Mouse (Mus musculus) left cerebral cortex, postnatal 10 days (tissue): Measurements from ENCODE around the gene Lrmda. TPM values are rescaled to one million over a fixed set of nuclear protein-coding genes. Genes with fewer than 3 reads are reported as not detected.

Experiments
- DNase-seq, 2 experiments: peaks; one replicate each; pipeline ENCODE4 v3.0.0; 2021 to 2022; ENCODE audit warnings: low spot score in 2 of 2, mixed read lengths in 1 of 2; ENCODE audit errors: extremely low spot score in 1 of 2
- intact Hi-C: fragments of 180-260 bp; cut with DNase I; formaldehyde crosslinking; loops from one replicate; pipeline ENCODE4 v1.15.1; 2025
- total RNA-seq, 2 experiments: library from RNA; stranded (reverse); gene quantifications; 2 replicates each; pipeline ENCODE4 v1.2.3; 2021

The Lrmda gene
- total RNA-seq, 2 experiments from 2014 or later = 1.1 TPM; not detected in 1

GRCm38 (mm10) chr14:22494290-22494689 is 474.8 kb downstream of the Lrmda start:
- DNase-seq = no peak
- intact Hi-C loops = no loop called here

- intact Hi-C loops = no loop called here
- DNase-seq = no peak
These were observed 475.4 kb downstream of the Lrmda start for GRCm38 (mm10) chr14:22494866-22495265.

GRCm38 (mm10) chr14:22495286-22495685 is 475.8 kb downstream of the Lrmda start:
- DNase-seq = no peak
- intact Hi-C loops = no loop called here

GRCm38 (mm10) chr14:22497636-22498131 is 478.2 kb downstream of the Lrmda start:
- intact Hi-C loops = no loop called here
- peak in 1 of 2 experiments; percentile 3 for DNase-seq

GRCm38 (mm10) chr14:22509747-22510530 is 490.4 kb downstream of the Lrmda start:
- DNase-seq = no peak
- intact Hi-C loops = no loop called here

GRCm38 (mm10) chr14:22510531-22510785 is 490.9 kb downstream of the Lrmda start:
- intact Hi-C loops = no loop called here
- no peak for DNase-seq

GRCm38 (mm10) chr14:22514362-22515084 is 495.0 kb downstream of the Lrmda start:
- intact Hi-C loops = no loop called here
- peak; percentile 11 to 60 for DNase-seq

GRCm38 (mm10) chr14:22530706-22531105 is 511.2 kb downstream of the Lrmda start:
- DNase-seq = no peak
- intact Hi-C loops = no loop called here

GRCm38 (mm10) chr14:22533501-22533900 is 514.0 kb downstream of the Lrmda start:
- intact Hi-C loops = no loop called here
- no peak for DNase-seq

GRCm38 (mm10) chr14:22545887-22546675 is 526.6 kb downstream of the Lrmda start:
- no peak for DNase-seq
- intact Hi-C loops = no loop called here

- DNase-seq = no peak
- intact Hi-C loops = no loop called here
These were observed 527.1 kb downstream of the Lrmda start for GRCm38 (mm10) chr14:22546676-22546984.

- intact Hi-C loops = no loop called here
- DNase-seq = no peak
These were observed 528.8 kb downstream of the Lrmda start for GRCm38 (mm10) chr14:22548286-22548685.

- DNase-seq = no peak
- intact Hi-C loops = no loop called here
These were observed 529.7 kb downstream of the Lrmda start for GRCm38 (mm10) chr14:22549166-22549565.

GRCm38 (mm10) chr14:22552358-22552757 is 532.8 kb downstream of the Lrmda start:
- intact Hi-C loops = no loop called here
- peak in 1 of 2 experiments; percentile 18 for DNase-seq

GRCm38 (mm10) chr14:22552841-22553240 is 533.3 kb downstream of the Lrmda start:
- intact Hi-C loops = no loop called here
- no peak for DNase-seq

GRCm38 (mm10) chr14:22553717-22554116 is 534.2 kb downstream of the Lrmda start:
- intact Hi-C loops = no loop called here
- no peak for DNase-seq

GRCm38 (mm10) chr14:22572486-22572885 is 553.0 kb downstream of the Lrmda start:
- intact Hi-C loops = loop anchor here (10.0 kb wide), 3 partner anchors 232 to 832 kb away; no protein-coding TSS in a partner anchor

GRCm38 (mm10) chr14:22573585-22573984 is 554.1 kb downstream of the Lrmda start:
- intact Hi-C loops = loop anchor here (10.0 kb wide), 3 partner anchors 231 to 831 kb away; no protein-coding TSS in a partner anchor
- no peak for DNase-seq

More at GRCm38 (mm10) chr14:22572486-22572885, 553.0 kb downstream of the Lrmda start:
- DNase-seq = no peak

GRCm38 (mm10) chr14:22574006-22574405 is 554.5 kb downstream of the Lrmda start:
- intact Hi-C loops = loop anchor here (10.0 kb wide), 3 partner anchors 231 to 831 kb away; no protein-coding TSS in a partner anchor
- DNase-seq = no peak
